Mouse (Mus musculus) retina, postnatal 7 days (tissue): ENCODE results near the gene Rtp4.

Experiments used
- DNase-seq: peaks from one replicate; pipeline ENCODE4 v3.0.0-alpha.2; 2012; ENCODE audit warnings: low read depth, low spot score

Rtp4 gene

GRCm38 (mm10) chr16:23591119-23592105, 71.3 kb downstream of the Rtp4 start:
- DNase-seq = no peak

DNA sequence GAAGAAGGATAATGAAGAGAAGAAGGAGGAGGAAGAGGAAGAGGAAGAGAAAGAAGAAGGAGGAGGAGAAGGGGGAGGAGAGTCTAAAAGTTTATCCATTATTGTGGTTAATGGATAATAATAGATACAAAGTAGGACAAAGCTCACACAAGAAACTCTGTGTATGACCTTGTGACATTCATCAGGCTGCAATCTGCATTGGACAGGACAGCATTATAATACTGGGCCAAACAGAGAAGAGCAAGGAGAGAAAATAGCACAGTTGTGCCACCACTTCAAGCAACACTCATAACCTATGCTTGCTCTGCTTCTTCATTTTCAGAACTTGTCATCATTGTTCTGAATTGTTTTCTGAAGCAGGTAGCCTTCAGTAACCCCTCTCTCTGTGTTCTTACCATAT, 72.4 kb downstream of the Rtp4 start:
- DNase-seq = no peak

GRCm38 (mm10) chr16:23596696-23597095, 76.6 kb downstream of the Rtp4 start:
- no peak for DNase-seq

DNA sequence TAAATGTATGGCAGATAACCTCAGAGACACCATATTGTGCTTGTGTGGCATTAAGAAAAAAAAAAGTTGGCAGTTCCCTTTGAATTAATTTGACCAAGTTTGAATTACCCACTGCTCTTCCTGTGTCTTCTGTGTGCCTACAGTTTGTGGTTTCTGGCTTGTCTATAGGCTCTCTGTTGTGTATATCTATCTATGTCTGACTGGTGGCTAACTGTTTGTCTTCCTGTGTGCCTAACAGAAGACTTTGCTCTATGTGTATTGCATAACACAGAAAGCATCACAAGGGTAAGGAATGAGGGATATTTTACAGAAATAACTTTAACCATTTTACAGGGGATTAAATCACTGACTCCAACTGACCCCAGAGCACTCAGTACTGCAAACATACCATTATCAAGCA, 77.9 kb downstream of the Rtp4 start:
- no peak for DNase-seq

- DNase-seq = no peak
Measured at GRCm38 (mm10) chr16:23606220-23606619, 86.1 kb downstream of the Rtp4 start.

DNA sequence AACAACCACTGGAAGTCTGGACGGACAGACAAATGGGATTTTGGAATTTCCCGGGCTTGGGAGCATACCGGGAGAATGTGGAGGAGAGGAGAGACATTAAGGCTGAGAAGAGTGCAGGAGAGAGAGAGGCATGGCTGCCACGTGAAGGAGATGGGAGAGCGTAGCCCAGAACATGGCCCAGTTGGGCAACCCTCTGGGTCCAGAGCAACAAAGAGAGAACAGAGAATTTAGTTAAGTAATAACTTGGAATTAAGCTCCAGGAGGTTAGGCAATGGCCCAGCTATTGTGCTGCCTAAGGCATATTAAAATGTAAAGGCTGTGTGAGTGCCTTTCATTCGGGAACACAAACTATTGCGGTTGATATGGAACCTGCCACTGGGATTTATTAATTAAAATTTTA, 86.6 kb downstream of the Rtp4 start:
- no peak for DNase-seq

GRCm38 (mm10) chr16:23607911-23608410, 87.9 kb downstream of the Rtp4 start:
- DNase-seq = no peak

GRCm38 (mm10) chr16:23609748-23610185, 89.7 kb downstream of the Rtp4 start:
- DNase-seq = no peak

GRCm38 (mm10) chr16:23624205-23624604, 104.1 kb downstream of the Rtp4 start:
- DNase-seq = no peak

DNA sequence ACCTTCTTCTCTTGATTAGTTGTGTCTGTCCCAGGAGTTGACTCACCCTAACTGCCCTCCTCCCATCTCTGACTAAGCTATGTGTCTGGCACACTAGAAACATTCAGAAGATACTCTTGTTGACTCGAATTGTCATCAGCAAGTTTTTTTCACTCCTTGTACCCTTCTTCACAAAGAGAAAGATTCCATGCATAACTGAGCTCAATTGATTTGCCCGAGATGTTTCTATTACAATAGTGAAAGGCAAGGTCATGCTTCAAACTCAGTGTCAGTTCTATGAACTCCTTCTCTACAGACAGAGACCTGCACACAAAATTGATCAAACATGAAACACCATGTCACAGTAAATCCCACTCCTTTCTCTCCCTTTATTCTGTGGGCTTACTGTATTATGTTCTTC, 111.4 kb downstream of the Rtp4 start:
- no peak for DNase-seq

- DNase-seq = no peak
Measured at GRCm38 (mm10) chr16:23632681-23633080, 112.6 kb downstream of the Rtp4 start.

DNA sequence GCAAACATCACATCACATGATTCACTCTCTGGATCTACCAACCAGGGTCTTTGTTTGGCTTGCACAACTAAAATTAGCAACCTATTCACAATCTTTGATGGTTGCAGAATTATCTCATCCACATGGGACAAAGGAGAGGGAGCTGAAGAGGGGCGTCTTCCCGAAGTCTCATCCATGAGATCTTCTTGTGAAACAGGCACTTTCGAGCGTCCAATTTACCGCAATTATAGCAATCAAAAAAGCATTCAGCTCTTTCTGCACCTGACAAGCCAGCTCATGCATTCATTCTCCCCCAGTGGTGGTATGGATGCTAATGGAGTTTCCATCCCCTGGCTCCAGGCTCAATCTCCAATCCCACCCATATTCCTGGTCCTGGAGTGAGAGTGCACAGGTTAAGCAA, 132.9 kb downstream of the Rtp4 start:
- no peak for DNase-seq

DNA sequence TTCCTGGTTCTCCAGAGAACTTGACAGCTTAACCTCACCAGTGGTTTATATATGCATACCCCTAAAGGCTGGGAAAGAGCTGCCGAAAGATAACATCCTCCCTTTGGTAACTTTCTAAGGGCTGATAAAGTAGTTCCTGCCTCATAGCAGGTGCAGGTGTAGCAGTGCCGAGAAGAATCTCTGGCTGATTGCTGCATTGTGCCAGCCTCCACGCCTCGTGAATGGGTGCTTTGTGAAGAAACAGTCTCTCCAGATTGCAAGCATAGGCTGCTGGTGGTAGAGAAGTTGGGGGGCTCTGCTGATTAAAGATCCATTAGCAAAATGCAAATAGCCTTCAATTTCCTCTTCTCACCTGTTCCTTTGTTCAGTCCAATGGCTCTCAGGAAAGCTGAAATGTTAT, 133.4 kb downstream of the Rtp4 start:
- no peak for DNase-seq

DNA sequence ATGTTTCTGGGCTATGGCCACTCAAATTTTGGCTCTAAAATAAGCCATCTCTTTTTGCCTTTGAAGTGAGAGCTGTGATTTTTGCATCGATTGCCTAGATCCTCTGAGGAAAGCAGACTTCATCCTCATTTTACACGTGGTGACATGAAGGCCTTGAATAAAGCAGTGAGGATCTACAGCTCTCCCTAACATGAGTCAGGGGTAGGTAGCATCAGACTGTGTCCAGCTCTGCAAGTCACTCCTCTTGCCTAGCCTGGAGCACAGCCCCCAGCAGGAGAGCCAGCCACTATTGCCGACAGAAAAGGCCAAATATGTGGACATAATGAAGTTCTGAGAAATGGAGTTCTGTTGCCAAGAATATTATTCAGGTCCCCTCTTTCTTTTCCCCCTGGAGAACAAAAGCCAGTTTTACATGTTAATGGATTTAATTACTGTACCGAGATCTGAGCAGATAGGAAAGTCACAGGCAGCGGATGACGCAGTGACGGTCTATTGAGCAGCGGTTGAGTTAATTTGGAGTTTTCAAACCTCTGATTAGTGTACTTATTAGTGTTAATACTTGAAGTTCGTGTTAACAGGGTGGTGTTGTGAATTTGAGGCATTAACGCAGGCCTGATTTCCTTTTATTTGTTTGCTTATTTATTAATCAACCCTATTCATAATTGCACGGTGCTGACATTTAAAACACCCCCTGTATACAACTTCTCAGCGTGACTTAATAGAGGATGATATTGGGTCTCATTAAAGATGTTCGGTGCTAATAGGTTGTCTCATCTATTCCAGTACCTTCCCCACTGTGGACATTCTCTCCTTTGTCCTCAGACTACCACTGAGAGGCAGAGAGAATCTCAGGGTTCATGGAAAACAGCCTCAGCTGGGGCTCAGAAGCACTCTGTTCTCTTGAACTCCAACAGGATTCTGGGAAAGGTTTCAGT, 139.8 kb downstream of the Rtp4 start:
- no peak for DNase-seq
